Mouse (Mus musculus): ENCODE data around the gene Ankrd24.

The Ankrd24 gene

GRCm38 (mm10) chr10:81605974-81606751 is 22.2 kb upstream of the Ankrd24 start, which contains the start of gene BC025920:
Gene BC025920, plus strand, starts transcription at chr10:81606270.
- DNase-seq: peak; percentile 95 to 98

- no peak for DNase-seq
Measured at GRCm38 (mm10) chr10:81608308-81608707, 20.0 kb upstream of the Ankrd24 start.

- no peak for DNase-seq
Measured at GRCm38 (mm10) chr10:81612779-81613178, 15.6 kb upstream of the Ankrd24 start.

- DNase-seq: peak in 1 of 2 experiments; percentile 26
Measured at GRCm38 (mm10) chr10:81615486-81615885, 12.9 kb upstream of the Ankrd24 start.

- no peak for DNase-seq
Measured at GRCm38 (mm10) chr10:81619976-81620375, 8.4 kb upstream of the Ankrd24 start.

- DNase-seq: no peak
Measured at GRCm38 (mm10) chr10:81620786-81621185, 7.6 kb upstream of the Ankrd24 start.

- DNase-seq: no peak
Measured at GRCm38 (mm10) chr10:81623441-81623840, 4.9 kb upstream of the Ankrd24 start.

GRCm38 (mm10) chr10:81626101-81626993 is 2.0 kb upstream of the Ankrd24 start:
- peak in 1 of 2 experiments; percentile 26 for DNase-seq

- peak; percentile 92 to 96 for DNase-seq
Measured at GRCm38 (mm10) chr10:81626994-81627835, 1.1 kb upstream of the Ankrd24 start, which contains the start of gene Sirt6. Gene Sirt6, minus strand, starts transcription at chr10:81627797.

- peak; percentile 46 to 60 for DNase-seq
Measured at GRCm38 (mm10) chr10:81627836-81628220, 512 bp upstream of the Ankrd24 start.

- peak; percentile 95 to 96 for DNase-seq
Measured at GRCm38 (mm10) chr10:81633253-81634099, 5.1 kb downstream of the Ankrd24 start.

GRCm38 (mm10) chr10:81636338-81636737 is 8.0 kb downstream of the Ankrd24 start:
- DNase-seq: no peak

- DNase-seq: no peak
Measured at GRCm38 (mm10) chr10:81638101-81638500, 9.8 kb downstream of the Ankrd24 start.

GRCm38 (mm10) chr10:81640825-81641224 is 12.5 kb downstream of the Ankrd24 start:
- peak; percentile 38 to 46 for DNase-seq

GRCm38 (mm10) chr10:81641566-81641965 is 13.2 kb downstream of the Ankrd24 start:
- DNase-seq: no peak

- no peak for DNase-seq
Measured at GRCm38 (mm10) chr10:81641978-81642647, 13.8 kb downstream of the Ankrd24 start.

GRCm38 (mm10) chr10:81642648-81643448 is 14.5 kb downstream of the Ankrd24 start:
- DNase-seq: peak in 1 of 2 experiments; percentile 19

GRCm38 (mm10) chr10:81643449-81644055 is 15.2 kb downstream of the Ankrd24 start:
- peak; percentile 96 to 98 for DNase-seq

GRCm38 (mm10) chr10:81644162-81644561 is 15.8 kb downstream of the Ankrd24 start:
- no peak for DNase-seq

GRCm38 (mm10) chr10:81644716-81645115 is 16.4 kb downstream of the Ankrd24 start:
- no peak for DNase-seq

All from kidney, postnatal 4 days (tissue).